Mouse (Mus musculus) left cerebral cortex, adult 2 months (tissue): Measurements from ENCODE around the gene Mkks. TPM values are rescaled to one million over a fixed set of nuclear protein-coding genes. Genes with fewer than 3 reads are reported as not detected.

Source experiments
- DNase-seq, 2 experiments: peaks; one replicate each; pipeline ENCODE4 v3.0.0; 2021 to 2022; ENCODE audit warnings: low spot score in 2 of 2, mixed read lengths in 1 of 2; ENCODE audit errors: extremely low spot score in 1 of 2
- H3K27ac ChIP-seq: fragments of 200-600 bp; 2 replicates; pipeline ENCODE4 v1.8.1; 2022
- H3K4me3 ChIP-seq: fragments of 200-600 bp; 2 replicates; pipeline ENCODE4 v1.8.1; 2022
- CTCF ChIP-seq: fragments of 200-600 bp; IDR thresholded peaks from 2 replicates; pipeline ENCODE4 v1.8.1; 2022; ENCODE audit warnings: antibody characterized with exemption, mild to moderate bottlenecking, moderate library complexity
- intact Hi-C: fragments of 180-260 bp; cut with DNase I; formaldehyde crosslinking; loops from one replicate; pipeline ENCODE4 v1.15.1; 2025
- total RNA-seq, 2 experiments: library from RNA; stranded (reverse); gene quantifications; 2 replicates each; pipeline ENCODE4 v1.2.3; 2021

The Mkks gene
- total RNA-seq, 2 experiments from 2014 or later = 22.0 to 27.1 TPM

GRCm38 (mm10) chr2:136833976-136834714 lies 57.0 kb downstream of the Mkks start:
- no peak for TF ChIP-seq CTCF
- intact Hi-C loops = loop anchor here (2.0 to 10.0 kb wide), 2 partner anchors 239 to 345 kb away; no protein-coding TSS in a partner anchor
- Histone ChIP-seq H3K4me3 (no peak overlapping the region), H3K27ac (no peak overlapping the region)
- no peak for DNase-seq

- TF ChIP-seq CTCF = no peak
- DNase-seq = no peak
- intact Hi-C loops = loop anchor here (10.0 kb wide), 1 partner anchor 238 kb away; no protein-coding TSS in a partner anchor
- Histone ChIP-seq H3K4me3 (no peak overlapping the region), H3K27ac (no peak overlapping the region)
These were observed 58.3 kb downstream of the Mkks start for GRCm38 (mm10) chr2:136832936-136833335.

- no peak for DNase-seq
- intact Hi-C loops = no loop called here
- no peak for TF ChIP-seq CTCF
- no peak overlapping the region for H3K4me3 ChIP-seq
- no peak overlapping the region for H3K27ac ChIP-seq
These were observed 63.6 kb downstream of the Mkks start for GRCm38 (mm10) chr2:136827612-136828011.

Other genes starting within 250 kb of the Mkks start
- gene Snap25, start 177.9 kb downstream of the Mkks start, total RNA-seq = 1,000 to 10,000 TPM; 3,053 to 3,248 TPM
- 10 to 100 TPM in 1 of 2 experiments, 1 to 10 TPM in 1; 9.6 to 10.8 TPM for gene AL731706.2, start 5.7 kb downstream of the Mkks start, total RNA-seq
- gene Slx4ip, start 171 bp downstream of the Mkks start, total RNA-seq = 1 to 10 TPM; 8.2 to 8.3 TPM
- gene AL731706.1, start within 50 bp of the Mkks start, total RNA-seq = 10 to 100 TPM; 18.4 to 22.8 TPM
- gene Jag1, start 225.3 kb upstream of the Mkks start, total RNA-seq = 1 to 10 TPM; 5.2 to 6.7 TPM